Mouse (Mus musculus) layer of hippocampus, postnatal 25 days (tissue): Measurements from ENCODE around the gene Slc25a45. TPM values are rescaled to one million over a fixed set of nuclear protein-coding genes. Genes with fewer than 3 reads are reported as not detected.

Experiments
- DNase-seq, 2 experiments: peaks; one replicate each; pipeline ENCODE4 v3.0.0; 2022; ENCODE audit warnings: mixed read lengths in 2 of 2, low spot score in 1 of 2; ENCODE audit errors: extremely low spot score in 1 of 2
- total RNA-seq, 2 experiments: library from RNA; stranded (reverse); gene quantifications; 2 replicates each; pipeline ENCODE4 v1.2.3; 2021

The Slc25a45 gene
- total RNA-seq, 2 experiments from 2014 or later, result 3.1 to 3.4 TPM

DNA sequence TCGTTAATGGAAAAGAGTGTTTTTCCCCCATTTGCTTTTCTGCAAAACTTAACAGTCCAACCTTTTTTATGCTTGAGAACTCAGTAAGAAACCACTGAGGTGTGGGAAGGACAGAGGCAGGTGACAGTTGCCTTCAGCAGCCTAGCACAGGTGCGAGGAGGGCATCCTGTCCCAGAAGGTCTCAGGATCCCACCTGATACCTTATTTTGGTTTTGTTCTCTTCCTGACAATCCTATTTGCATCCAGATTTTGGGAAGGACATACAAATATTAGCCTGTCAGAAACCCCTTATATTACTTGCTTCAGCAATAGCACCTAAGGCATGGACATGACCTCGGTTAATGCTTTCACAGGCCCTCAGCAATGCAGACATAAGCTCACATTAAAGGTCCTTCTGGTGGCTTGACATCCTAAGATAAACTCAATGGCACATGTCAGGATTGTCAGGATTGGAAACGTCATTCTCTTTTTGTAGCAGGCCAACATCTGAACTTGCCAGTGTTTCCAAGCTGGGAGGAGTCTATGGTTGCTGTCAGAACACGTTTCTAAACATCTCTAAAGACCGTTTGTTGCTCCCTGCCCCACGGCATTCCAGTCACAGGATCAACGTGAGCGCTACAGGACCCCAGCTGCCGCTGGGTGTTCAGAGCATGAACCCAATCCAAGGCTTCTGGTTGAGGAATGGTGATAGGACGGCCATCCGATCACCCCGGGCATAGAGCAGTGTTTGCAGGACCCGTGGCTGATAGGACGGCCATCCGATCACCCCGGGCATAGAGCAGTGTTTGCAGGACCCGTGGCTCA lies 37.3 kb upstream of the Slc25a45 start:
- no peak for DNase-seq

DNA sequence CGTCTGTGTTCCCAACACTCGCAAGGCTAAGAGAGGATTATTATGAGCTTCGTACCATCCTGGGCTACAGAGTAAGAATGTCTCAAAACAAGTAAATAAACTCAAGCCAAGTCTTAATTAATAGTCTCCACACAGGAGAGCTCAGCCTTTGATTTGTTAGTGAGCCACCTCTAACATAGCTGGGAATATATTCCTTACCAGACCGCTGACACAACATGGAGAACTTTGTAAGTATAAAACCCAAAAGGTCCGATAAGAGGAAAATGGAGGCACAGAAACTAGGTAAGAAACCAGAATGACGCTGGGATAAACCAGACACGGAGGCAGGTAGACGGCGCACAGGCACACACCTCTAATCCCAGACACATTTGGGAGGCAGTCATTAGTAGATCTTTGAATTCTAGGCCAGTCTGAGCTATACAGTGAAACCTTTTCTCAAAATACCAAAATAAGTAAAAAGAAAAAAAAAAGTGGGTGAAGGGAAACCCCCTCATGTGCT lies 36.7 kb upstream of the Slc25a45 start:
- DNase-seq, result no peak

DNA sequence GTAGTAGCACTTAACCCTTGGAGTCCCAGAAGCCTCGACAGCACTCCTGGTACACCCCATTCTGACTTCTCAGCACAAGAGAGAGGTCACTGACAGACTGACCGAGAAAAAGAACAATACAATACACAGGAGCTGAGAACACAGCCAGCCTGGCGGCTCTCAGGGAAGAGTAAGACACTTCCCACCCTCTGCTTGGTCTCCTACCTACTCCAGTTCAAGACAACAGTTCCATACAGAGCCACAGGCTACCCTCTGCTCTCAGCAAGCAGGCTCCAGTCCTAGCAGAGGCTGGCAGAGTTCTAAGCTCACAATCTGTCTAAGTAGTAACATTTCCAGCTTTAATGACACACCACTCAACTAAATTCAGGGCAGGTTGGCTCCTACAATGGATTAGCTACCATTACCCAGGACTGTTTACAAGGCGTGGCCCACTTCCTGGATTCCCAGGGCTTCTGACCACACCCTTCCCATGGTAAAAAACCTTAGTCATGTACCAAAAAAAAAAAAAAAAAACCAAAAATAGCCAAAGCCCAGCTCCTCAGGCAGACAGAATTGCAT lies 36.1 kb upstream of the Slc25a45 start:
- no peak for DNase-seq

DNA sequence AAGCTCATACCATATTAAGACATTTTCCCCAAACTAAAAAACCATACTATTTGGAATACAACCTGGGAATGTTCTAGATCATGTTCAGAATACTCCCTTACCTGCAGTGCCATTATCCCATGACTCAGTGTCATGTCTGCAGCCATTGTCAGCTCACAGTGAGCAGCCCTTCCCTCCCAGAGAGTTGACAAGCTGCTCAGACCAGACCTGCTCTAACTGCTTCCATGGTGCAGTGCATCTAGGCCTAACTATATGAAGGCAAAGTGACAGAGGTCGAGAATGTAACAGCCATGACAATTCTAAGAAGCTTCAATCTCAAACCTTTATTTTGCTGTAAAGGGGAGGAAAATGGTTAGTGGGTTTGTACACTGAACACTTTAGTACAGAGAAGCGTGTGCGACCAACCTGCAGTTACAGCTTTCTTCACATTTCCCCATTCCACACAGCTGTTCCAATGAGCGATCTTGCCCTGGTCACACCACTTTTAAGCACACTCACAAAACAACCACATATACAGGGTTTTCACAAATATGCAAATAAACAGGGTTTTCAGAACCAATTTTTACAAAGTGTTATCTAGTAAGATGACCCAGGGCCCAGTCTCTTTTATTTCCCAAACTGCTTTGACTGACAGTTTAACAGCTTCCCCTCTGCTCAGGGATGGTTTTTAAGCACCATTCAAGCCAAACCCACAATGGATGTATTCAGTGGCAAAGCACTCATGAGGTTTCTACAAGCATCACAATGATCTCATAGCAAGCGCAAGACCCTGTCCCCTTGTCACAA lies 35.4 kb upstream of the Slc25a45 start:
- DNase-seq, result no peak

DNA sequence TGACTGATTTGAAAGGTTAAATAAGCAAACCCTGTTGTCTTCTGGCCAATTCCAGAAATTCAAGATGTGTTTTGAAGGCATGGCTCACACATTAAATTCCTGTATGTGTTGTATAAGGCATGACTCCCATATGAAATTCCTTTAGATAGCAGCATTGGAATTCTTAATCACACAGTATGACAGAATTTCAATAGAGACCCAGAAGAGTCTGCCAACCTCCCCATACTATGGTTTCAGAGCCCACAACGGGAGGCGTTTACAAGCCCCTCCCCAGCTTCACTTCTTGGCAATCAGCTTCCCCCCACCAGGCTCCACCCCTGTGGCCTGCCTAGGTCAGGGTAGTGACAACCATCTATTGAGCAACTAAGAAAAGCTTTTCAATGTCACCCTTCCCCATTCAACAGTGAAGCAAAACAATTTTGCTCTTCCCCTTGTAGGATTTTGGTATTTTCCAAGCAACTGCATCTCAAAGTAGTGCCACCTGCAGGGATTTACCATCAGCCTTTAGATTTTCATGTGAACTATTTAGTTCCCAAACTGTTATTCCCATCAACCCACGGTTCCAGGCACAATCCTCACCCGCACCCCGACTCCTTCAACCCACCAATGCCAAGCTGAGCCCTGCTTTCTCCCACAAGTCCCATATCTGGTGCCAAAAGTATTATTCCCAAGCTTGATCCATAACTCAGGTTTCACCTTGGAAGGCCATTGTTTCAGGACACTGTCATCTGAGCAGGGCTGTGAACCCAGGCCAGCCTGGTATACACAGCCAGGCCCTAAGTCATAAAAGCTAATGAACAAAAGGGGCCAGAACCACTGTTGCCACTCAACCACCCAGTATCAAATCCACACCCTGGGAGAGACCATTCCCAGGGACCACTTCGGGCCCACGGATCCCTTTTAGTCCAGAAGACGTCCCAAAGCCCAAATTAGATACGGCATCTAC lies 34.5 kb upstream of the Slc25a45 start:
- no peak for DNase-seq

DNA sequence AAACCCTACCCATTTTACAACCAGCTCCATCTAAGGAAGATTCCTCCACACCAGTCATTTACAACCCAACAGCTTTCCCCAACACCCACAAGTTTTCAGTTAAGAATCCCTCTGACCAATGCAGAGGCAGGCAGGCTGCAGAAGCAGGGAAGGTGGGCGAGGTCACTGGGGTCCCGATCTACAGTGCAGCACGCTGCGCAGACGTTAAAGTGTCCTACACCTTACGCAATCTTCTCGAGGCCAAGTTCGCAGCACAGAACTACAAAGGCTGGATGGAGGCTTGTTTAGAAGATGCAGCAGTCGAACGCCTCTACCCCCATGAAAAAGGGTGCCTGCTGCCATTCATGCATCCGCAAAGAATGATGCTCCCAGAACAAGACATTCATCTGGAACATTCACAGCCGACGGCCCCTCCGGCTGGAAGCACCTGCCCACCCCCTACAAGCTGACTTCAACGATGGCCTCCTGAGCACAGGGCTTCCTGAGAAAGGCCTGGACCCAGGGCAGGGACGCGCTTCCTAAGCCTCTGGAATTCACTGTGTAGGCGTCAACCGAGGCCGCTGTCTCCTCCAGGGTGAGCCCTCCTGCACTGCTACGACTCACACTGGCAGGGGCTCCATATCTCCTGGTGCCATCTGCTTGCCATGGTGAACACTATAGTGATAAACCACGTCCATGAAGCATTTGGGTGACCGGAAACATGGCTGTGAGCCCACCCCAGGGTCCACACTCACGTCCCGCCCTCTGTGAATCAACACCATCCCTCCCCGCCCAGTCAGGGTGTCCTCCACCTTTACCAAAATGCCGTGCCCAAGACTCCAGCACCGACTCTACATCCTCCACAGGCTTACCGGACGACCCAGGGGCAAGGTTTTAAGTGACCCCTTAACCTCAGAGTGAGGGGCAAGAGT lies 33.6 kb upstream of the Slc25a45 start:
- no peak for DNase-seq

DNA sequence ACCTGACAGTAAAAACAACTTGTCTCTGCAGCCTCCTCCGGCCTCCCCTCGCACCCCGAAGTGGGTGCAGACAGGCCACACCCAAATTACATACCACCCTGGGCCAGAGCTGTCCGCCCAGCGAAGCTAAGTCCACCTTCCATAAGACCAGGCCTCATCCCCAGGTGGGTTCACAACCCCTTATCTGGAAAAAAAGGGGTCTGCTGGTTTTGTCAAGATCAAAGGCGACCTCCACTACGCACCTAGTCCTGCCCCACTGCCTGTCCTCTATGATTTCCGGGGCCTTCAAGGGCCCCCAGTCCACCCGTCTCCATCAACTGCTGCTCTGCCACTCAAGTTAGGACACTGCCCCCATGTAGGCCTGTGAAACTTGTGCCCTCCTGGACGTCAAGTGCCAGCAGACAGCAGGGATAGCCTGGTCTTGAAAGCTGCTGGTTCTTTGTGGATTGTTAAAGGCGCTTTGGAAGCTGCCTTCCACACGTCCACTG lies 32.7 kb upstream of the Slc25a45 start:
- peak in 1 of 2 experiments; percentile 38 for DNase-seq

DNA sequence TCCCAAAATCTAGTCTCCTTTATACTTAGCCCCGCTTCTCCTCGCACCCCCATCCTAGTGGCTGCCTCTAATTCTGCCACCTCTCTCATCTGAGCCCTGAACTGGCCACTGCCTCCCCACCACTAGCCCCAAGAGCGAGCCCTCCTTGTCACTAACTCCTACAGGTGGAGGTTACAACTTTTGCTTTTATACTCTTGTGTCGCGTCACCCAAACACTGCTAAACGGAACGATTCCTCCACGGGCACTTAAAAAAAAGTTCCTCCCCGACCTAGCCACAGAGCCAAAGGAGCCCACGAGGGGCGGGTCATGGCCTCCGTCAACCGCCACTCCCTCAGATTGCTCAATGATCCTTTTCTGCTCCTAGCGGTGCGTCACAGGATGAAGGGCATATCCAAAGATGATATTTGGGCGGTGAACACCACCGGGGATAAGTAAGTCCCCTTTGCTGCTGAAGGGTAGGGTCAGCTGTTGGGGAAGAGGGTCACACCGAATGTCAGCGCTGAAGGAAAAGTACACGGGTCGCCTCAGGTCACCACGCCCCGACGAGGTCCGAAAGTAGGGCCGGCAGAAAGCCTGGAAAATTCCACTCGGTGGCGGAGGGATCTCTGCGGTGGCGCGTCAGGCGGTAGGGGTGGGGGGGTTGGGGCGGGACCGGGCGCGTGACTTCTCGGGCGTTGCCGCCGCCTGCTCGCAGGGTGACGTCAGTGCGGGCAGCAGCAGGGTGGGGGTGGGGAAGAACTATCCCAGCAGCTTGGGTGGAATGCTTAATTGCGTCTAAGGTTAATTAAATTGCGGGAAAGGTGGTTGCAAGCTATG lies 32.1 kb upstream of the Slc25a45 start:
- peak; percentile 83 to 85 for DNase-seq

DNA sequence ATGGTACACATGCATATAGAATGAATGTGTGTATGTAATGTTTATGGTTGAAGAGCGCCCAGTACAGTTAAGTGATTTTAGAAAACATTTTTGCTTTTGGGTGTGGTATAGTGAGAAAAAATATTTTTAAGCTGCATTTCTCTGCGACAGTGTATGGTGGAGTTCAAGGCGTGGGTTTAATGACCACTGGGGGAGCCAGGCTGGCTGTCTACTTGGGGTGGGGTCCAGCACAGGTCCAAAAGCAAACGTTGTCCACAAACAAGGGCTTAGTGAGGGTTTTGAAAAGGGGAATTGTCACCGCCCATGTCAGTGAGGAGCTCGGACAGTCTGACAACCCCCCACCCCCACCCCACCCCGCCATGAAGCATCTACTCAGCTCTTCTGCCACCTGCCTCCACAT lies 31.5 kb upstream of the Slc25a45 start:
- peak in 1 of 2 experiments; percentile 50 for DNase-seq

DNA sequence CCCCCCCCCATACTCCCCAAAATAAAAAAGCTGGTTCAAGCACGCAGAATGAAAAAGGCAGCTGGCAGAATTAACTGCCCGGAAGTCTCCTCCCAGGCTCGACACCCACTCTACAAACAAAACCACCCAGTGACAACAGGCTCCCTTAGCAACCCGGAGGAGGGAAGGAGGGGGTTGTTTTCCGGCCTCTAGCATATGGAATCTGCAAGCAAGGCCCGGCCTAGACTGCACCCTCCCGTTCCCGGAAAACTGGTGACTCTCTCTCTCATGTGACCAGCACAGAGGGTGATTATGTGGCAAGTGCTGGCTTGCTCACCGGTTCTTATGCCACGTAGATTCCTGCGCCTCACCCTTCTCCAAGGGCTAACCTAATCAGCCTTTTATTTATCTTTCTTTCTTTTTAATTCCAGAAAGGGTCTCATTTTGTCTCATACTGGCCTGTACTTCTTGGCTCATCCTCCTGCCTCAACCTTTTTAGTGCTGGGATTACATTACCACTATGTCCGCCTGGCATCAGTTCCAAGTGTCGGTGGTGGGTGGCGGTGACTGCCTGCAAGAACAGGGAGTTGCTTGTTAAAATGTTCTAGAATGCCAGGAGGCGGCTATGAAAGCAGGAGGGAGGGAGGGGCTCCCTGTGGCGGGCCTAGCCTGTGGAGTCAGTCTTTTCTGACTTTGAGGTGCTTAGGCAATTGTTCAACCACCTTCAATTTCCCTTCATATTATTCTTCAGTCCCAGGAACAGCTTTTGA lies 30.9 kb upstream of the Slc25a45 start:
- DNase-seq, result peak; percentile 59 to 69

DNA sequence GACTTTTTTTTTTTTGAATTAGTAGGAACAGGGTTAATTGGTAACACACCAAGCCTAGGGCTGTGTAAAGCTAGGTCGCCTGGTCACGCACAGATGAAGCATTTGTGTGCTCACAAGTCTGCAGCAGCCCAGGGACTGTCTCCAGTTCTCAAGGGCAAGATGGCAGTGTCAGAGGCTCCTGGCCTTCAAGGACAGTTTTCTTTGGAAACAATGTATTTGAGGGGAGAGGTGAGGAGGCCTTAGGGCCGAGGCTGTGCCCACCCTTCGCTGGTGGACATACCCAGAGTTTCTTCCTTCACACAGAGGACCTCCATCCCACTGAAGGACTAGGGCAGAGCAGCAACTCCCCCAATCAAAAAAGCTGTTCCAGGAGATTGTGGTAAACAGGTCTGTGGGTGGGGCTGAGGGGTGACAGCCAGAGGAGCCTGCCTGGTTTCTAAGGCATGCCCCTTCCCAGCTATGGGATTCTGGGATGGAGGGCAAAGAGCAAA lies 30.3 kb upstream of the Slc25a45 start:
- DNase-seq, result no peak

DNA sequence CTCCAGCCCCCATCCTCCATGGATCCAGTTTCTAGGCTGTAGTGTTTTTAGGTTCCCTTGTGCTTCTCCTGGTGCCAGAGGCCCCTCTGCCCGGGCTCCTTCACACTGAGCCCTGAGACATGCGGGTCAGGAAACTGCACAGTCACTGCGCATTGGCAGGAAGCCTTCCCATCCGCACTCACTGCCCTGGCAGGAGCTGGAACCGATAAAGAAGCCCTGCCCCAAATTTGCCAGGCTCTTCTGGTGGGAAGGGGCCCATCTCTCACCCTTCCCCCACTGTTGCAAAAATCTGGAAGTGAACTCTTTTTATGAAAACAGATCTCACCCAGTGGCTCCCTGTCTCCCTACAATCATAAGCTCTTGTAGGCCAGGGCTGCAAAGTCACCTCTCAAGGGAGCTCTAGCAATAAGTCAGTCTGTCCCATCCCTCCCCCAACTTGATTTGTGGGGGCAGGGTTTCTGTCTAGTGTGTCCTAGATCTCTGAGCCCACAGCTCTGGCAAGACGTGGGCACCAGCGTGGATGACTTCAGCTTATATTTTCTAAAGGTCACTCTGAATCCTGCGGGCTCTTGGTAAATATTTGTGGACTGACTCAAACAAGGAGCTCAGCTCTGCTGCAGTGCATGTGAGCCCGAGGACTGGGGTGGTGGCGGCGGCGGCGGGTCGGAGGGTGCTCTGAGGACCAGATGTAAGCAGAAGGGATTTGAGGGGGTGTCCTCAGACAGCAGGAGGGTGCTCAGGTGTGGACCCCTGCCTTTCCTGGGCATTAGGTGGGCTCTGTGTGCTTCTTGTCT lies 29.4 kb upstream of the Slc25a45 start:
- peak in 1 of 2 experiments; percentile 24 for DNase-seq

DNA sequence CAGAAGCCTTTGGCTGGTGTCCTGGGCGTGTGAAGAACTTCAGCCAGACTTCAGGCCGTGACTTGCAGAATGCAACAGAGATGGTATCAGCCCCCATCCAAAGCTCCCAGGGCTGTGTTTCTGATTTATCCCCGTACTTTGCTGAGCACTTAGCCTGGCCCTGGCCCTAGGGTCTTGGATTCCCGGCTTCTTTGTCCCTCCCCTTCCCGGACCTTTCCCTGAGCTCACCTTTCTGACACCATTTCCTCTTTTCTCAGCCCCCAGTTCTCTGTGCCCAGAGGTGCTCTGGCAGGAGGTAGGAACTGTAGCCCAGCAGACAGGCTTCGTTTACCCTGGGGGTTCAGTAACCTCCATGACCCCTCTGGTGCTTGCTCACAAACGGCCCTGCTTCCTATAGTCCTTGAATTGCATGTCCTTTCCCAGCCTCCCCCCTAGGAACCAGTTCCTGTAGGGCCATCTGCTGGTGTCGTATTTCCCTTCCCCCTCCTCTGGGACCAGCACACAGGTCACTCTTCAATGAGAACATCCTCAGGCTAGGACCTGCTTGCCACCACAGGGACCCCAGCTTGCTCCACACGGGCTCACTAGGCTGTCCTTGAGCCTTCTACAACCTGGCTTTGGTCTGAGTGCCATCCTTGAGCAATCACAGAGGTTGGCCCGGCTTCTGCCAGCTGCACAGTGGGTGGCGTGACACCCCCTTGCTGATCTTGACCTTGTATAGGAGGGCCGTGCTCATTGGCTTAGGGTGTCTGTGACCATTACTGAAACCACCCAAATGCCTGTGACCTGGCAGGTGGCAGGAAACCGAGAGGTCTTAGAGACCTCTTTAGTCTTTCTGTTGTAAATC lies 28.6 kb upstream of the Slc25a45 start:
- no peak for DNase-seq

DNA sequence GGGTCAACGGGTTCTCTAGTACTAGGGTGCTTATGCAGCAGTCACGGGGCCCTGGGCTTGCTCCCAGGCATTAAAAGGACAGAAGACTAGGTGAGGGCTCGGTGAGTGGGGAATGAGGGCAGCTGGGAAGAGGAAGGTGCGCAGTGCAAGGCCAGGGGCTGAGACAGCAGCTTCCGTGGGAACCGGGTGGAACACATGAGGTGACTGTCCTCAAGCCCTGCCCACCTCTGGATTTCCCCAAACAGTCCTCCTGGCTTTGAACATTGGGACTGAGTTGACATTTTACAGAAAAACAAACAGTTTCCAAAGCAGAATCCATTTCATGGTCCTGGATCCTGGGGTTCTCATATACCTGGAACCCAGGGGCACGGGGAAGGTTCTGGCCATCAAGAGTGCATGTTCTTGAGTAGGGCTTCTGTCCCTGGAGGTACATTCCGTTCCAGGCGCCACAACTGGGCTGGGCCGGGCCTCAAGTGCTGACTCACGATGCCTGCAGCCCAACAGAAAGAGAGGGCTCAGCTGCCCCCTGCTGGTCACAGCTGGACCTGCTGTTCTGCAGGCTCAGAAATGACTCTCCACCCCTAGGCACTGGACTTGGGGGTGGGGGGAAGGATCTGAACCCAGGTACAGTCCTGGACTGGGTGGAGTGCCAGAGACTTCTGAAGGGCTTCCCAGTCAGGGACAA lies 27.6 kb upstream of the Slc25a45 start:
- peak; percentile 83 to 97 for DNase-seq

DNA sequence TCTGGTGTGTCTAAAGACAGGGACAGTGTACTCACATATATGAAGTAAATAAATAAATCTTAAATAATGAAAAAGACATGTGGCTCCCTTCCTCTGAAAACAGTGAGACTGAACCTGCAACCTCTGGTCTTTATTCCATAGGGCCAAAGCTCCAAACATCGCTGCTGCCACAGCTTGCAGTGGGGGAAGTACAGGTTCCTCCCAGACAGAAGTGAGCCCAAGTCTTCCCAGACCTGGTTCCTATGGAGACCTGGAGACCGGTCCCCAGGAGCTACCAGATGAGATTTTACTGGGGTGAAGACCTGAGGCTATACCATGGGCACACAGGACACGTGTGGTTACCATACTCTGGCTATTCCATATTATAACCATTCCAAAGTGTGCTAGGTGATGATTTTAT lies 26.7 kb upstream of the Slc25a45 start:
- DNase-seq, result no peak
